ENCODE assay signal across 16 mouse cellular contexts in genomic region chr13:47192771-47193170, GRCm38 (mm10).
DNase-seq lines count a peak whose midpoint lies in the region; ATAC-seq and TF ChIP-seq lines count a peak whose summit lies in the region.
"Had no signal": no experiment of that assay in that cellular context is flagged by ENCODE, and none has a peak within 500 bp of the region (broad histone marks: within the 10 kb centered on the region; RNA-seq: fewer than 3 reads in every experiment).

No protein-coding gene starts in this region.

- no peak overlapping the region for H3K4me2 ChIP-seq in liver, postnatal 0 days (ENCODE audit: low read depth, low read length)

- H3K9me3 ChIP-seq in liver, postnatal 0 days (ENCODE audit: low read length): no peaks in the 10 kb centered on the region
- H3K9me3 ChIP-seq: forebrain, embryonic 10.5 days; heart, embryonic 10.5 days; hindbrain, embryonic 10.5 days; midbrain, embryonic 15.5 days had no signal

- TF ChIP-seq POLR2A in liver, adult 2 months (IDR thresholded peaks at IDR 0.05; ENCODE audit: extremely low read depth, insufficient read depth, low read length): no peak
- no peak for TF ChIP-seq POLR2A in small intestine, adult 2 months (IDR thresholded peaks at IDR 0.05; ENCODE audit: low read depth, low read length)

- no peak for DNase-seq in liver, adult 2 months (ENCODE audit: extremely low read depth, low read depth, low spot score)
- DNase-seq in liver, postnatal 0 days: no peak
- peak; percentile 64 for DNase-seq in R1 (ENCODE audit: low read depth, low spot score)
- no peak for DNase-seq in kidney, adult 18-20 months
- DNase-seq in adrenal gland, postnatal 10 days: no peak
- DNase-seq: adrenal gland, postnatal 14 days; gastrocnemius, postnatal 25 days; kidney, postnatal 10 days; right cerebral cortex, adult 18-20 months had no signal

- no peaks in the 10 kb centered on the region for H3K36me3 ChIP-seq in liver, adult 2 months (ENCODE audit: control insufficient read depth, insufficient read depth, low read length)
- no peaks in the 10 kb centered on the region for H3K36me3 ChIP-seq in liver, postnatal 0 days (replicated peaks; ENCODE audit: insufficient read depth, low read length)
- no peaks in the 10 kb centered on the region for H3K36me3 ChIP-seq in small intestine, adult 2 months (ENCODE audit: control insufficient read depth, insufficient read depth, low read length)
- H3K36me3 ChIP-seq: forebrain, embryonic 10.5 days; heart, embryonic 10.5 days; hindbrain, embryonic 10.5 days; midbrain, embryonic 15.5 days had no signal

- no peak for TF ChIP-seq EP300 in liver, postnatal 0 days (IDR thresholded peaks at IDR 0.05; ENCODE audit: low read depth)

- no peak overlapping the region for H3K9ac ChIP-seq in liver, adult 2 months (ENCODE audit: low read depth, low read length)
- no peak overlapping the region for H3K9ac ChIP-seq in liver, postnatal 0 days (replicated peaks)
- H3K9ac ChIP-seq: liver, embryonic 14.5 days had no signal

- ATAC-seq in liver, postnatal 0 days: no peak

- WGBS in liver, adult 2 months: 74% methylated on average over 5 of the region's 5 CpGs
- 76% methylated on average over 5 of the region's 5 CpGs for WGBS in liver, postnatal 0 days (ENCODE audit: insufficient replicate concordance)
- WGBS in small intestine, adult 2 months: 58% methylated on average over 5 of the region's 5 CpGs

- peaks cover 7% of the 10 kb centered on the region; the same call in 1 of the 2 replicates for H3K79me2 ChIP-seq in liver, adult 2 months (ENCODE audit: control insufficient read depth, insufficient read depth, low read length)

- H3K4me1 ChIP-seq in liver, adult 2 months (ENCODE audit: control insufficient read depth, insufficient read depth, low read length): peaks cover 20% of the 10 kb centered on the region
- H3K4me1 ChIP-seq in liver, postnatal 0 days (ENCODE audit: insufficient read depth): peaks cover 20% of the 10 kb centered on the region
- peaks cover 7% of the 10 kb centered on the region for H3K4me1 ChIP-seq in brown adipose tissue, adult 24 weeks (ENCODE audit: control insufficient read depth, insufficient read depth, insufficient read length, low read length)
- H3K4me1 ChIP-seq in small intestine, adult 2 months (ENCODE audit: control insufficient read depth, insufficient read depth, insufficient read length, low read length): peaks cover 9% of the 10 kb centered on the region

- TF ChIP-seq CTCF in liver, adult 2 months (IDR thresholded peaks at IDR 0.05; ENCODE audit: low read depth, low read length): no peak
- no peak for TF ChIP-seq CTCF in liver, postnatal 0 days (IDR thresholded peaks at IDR 0.05; ENCODE audit: low read depth)
- no peak for TF ChIP-seq CTCF in small intestine, adult 2 months (IDR thresholded peaks at IDR 0.05; ENCODE audit: extremely low read depth, insufficient read length, insufficient replicate concordance, low read depth, low read length)

- peak overlapping the region; percentile 41; the same call in 1 of the 2 replicates for H3K27ac ChIP-seq in liver, adult 2 months (replicated peaks; ENCODE audit: insufficient read depth, low read depth, low read length)
- no peak overlapping the region for H3K27ac ChIP-seq in liver, postnatal 0 days (ENCODE audit: low read depth)
- H3K27ac ChIP-seq in brown adipose tissue, adult 24 weeks (replicated peaks; ENCODE audit: low read depth, low read length): peak overlapping the region; percentile 44; the same call in 1 of the 2 replicates
- H3K27ac ChIP-seq in small intestine, adult 2 months (ENCODE audit: insufficient read depth, low read depth, low read length): peak overlapping the region; percentile 25; the same call in 1 of the 2 replicates
- H3K27ac ChIP-seq: liver, embryonic 14.5 days; midbrain, embryonic 15.5 days had no signal

- no peaks in the 10 kb centered on the region for H3K27me3 ChIP-seq in liver, adult 2 months (ENCODE audit: control insufficient read depth, insufficient read depth, low read length)
- no peaks in the 10 kb centered on the region for H3K27me3 ChIP-seq in liver, postnatal 0 days (ENCODE audit: insufficient read depth, low read length)
- no peaks in the 10 kb centered on the region for H3K27me3 ChIP-seq in small intestine, adult 2 months (ENCODE audit: control insufficient read depth, insufficient read depth, low read length)

- H3K4me3 ChIP-seq in liver, adult 2 months (ENCODE audit: insufficient read depth, low read depth, low read length): no peak overlapping the region
- H3K4me3 ChIP-seq in liver, postnatal 0 days (ENCODE audit: low read depth, low read length): no peak overlapping the region
- no peak overlapping the region for H3K4me3 ChIP-seq in brown adipose tissue, adult 24 weeks (ENCODE audit: insufficient read depth, low read depth, low read length)
- H3K4me3 ChIP-seq in small intestine, adult 2 months (ENCODE audit: low read depth, low read length): no peak overlapping the region
